Mouse (Mus musculus) left cerebral cortex, adult 8-10 months (tissue): ENCODE results near the gene Lmo3. TPM values are rescaled to one million over a fixed set of nuclear protein-coding genes. Genes with fewer than 3 reads are reported as not detected.

Experiments
- DNase-seq, 2 experiments: peaks; one replicate each; pipeline ENCODE4 v3.0.0; 2022; ENCODE audit warnings: low spot score in 2 of 2
- total RNA-seq, 4 experiments: library from RNA; stranded (reverse); gene quantifications; 2 replicates each; pipeline ENCODE4 v1.2.4; 2022

Gene Lmo3
- total RNA-seq = 100 to 1,000 TPM; 151 to 181 (median 167) TPM

GRCm38 (mm10) chr6:138581734-138582505, at the start of gene Lmo3:
Gene Lmo3 (minus strand): TSS chr6:138581968.
- DNase-seq = no peak

- DNase-seq = no peak
Observed at GRCm38 (mm10) chr6:138620786-138621185, 39.0 kb upstream of the Lmo3 start.

- DNase-seq = no peak
Observed at GRCm38 (mm10) chr6:138618396-138618795, 36.6 kb upstream of the Lmo3 start.

GRCm38 (mm10) chr6:138597016-138597415, 15.2 kb upstream of the Lmo3 start:
- DNase-seq = no peak

- DNase-seq = no peak
Observed at GRCm38 (mm10) chr6:138595991-138596698, 14.4 kb upstream of the Lmo3 start.

- DNase-seq = no peak
Observed at GRCm38 (mm10) chr6:138583314-138583713, 1.5 kb upstream of the Lmo3 start.

- no peak for DNase-seq
Observed at GRCm38 (mm10) chr6:138582506-138583000, 785 bp upstream of the Lmo3 start.

GRCm38 (mm10) chr6:138580491-138581076, 1.2 kb downstream of the Lmo3 start:
- DNase-seq = no peak

- DNase-seq = no peak
Observed at GRCm38 (mm10) chr6:138563416-138563815, 18.4 kb downstream of the Lmo3 start.

- no peak for DNase-seq
Observed at GRCm38 (mm10) chr6:138552144-138552543, 29.6 kb downstream of the Lmo3 start.

- DNase-seq = peak in 1 of 2 experiments; percentile 9
Observed at GRCm38 (mm10) chr6:138534879-138535278, 46.9 kb downstream of the Lmo3 start.

GRCm38 (mm10) chr6:138506642-138507041, 75.1 kb downstream of the Lmo3 start:
- DNase-seq = no peak

GRCm38 (mm10) chr6:138503946-138504345, 77.8 kb downstream of the Lmo3 start:
- no peak for DNase-seq

GRCm38 (mm10) chr6:138482834-138483233, 98.9 kb downstream of the Lmo3 start:
- DNase-seq = no peak

GRCm38 (mm10) chr6:138477611-138478010, 104.2 kb downstream of the Lmo3 start:
- peak; percentile 40 to 47 for DNase-seq

GRCm38 (mm10) chr6:138469204-138469603, 112.6 kb downstream of the Lmo3 start:
- DNase-seq = no peak

GRCm38 (mm10) chr6:138444515-138445048, 137.2 kb downstream of the Lmo3 start:
- DNase-seq = no peak

GRCm38 (mm10) chr6:138437351-138437750, 144.4 kb downstream of the Lmo3 start:
- no peak for DNase-seq

GRCm38 (mm10) chr6:138436813-138437212, 145.0 kb downstream of the Lmo3 start:
- DNase-seq = no peak

- DNase-seq = no peak
Observed at GRCm38 (mm10) chr6:138427394-138427793, 154.4 kb downstream of the Lmo3 start.

GRCm38 (mm10) chr6:138426894-138427293, 154.9 kb downstream of the Lmo3 start:
- DNase-seq = no peak
